1 mouse cellular context compared by ENCODE assay signal in genomic region chr2:122312722-122313417, GRCm38 (mm10).
A peak's percentile ranks its signal among the peaks of the same experiment; 100 is the strongest.
TF ChIP-seq lines count a peak whose summit lies in the region.

No protein-coding gene starts in this region.

TF ChIP-seq in CH12.LX, 34 proteins besides CTCF, POLR2A, EP300 and RAD21:
- TF ChIP-seq MXI1 (IDR thresholded peaks at IDR 0.05; ENCODE audit: low read depth, low read length) = no peak
- peak; percentile 8; the same call in 1 of the 2 replicates for TF ChIP-seq ZNF384 (IDR thresholded peaks at IDR 0.05; ENCODE audit: low read depth, low read length)
